Mouse (Mus musculus) testis, adult 2 months (tissue): ENCODE measurements around the gene Ddb1. TPM values are rescaled to one million over a fixed set of nuclear protein-coding genes. Genes with fewer than 3 reads are reported as not detected.

Source experiments
- H3K27ac ChIP-seq: fragments of 200-500 bp; 2 replicates; pipeline ENCODE4 v1.5.1; 2012; ENCODE audit warnings: low read depth, low read length; ENCODE audit not compliant: control insufficient read depth, insufficient read depth
- H3K27me3 ChIP-seq: fragments of 200-500 bp; 2 replicates; pipeline ENCODE4 v1.6.1; 2012; ENCODE audit warnings: mild to moderate bottlenecking, low read length, moderate library complexity; ENCODE audit not compliant: control insufficient read depth, insufficient read depth
- H3K36me3 ChIP-seq: fragments of 200-500 bp; 2 replicates; pipeline ENCODE4 v1.6.1; 2012; ENCODE audit warnings: mild to moderate bottlenecking, low read length; ENCODE audit not compliant: control insufficient read depth, insufficient read depth
- H3K4me1 ChIP-seq: fragments of 200-500 bp; 2 replicates; pipeline ENCODE4 v1.6.1; 2012; ENCODE audit warnings: low read length; ENCODE audit not compliant: control insufficient read depth, insufficient read depth
- H3K4me3 ChIP-seq: fragments of 200-500 bp; 2 replicates; pipeline ENCODE4 v1.5.1; 2012; ENCODE audit warnings: low read depth, mild to moderate bottlenecking, low read length, moderate library complexity, mixed read lengths; ENCODE audit not compliant: control insufficient read depth
- CTCF ChIP-seq: fragments of 200-500 bp; IDR thresholded peaks from 2 replicates; pipeline ENCODE4 v1.5.1; 2012; ENCODE audit warnings: low read depth, mild to moderate bottlenecking, inconsistent platforms, low read length, moderate library complexity; ENCODE audit not compliant: control insufficient read depth, insufficient read depth, insufficient replicate concordance
- POLR2A ChIP-seq: fragments of 200-500 bp; IDR thresholded peaks from 2 replicates; pipeline ENCODE4 v1.6.1; 2012; ENCODE audit warnings: low read depth, mild to moderate bottlenecking, inconsistent platforms, low read length, moderate library complexity; ENCODE audit not compliant: control insufficient read depth
- polyA plus RNA-seq: library from polyadenylated mRNA; depleted of rRNA; stranded (reverse); fragments of >200 nt; gene quantifications from 2 replicates; pipeline ENCODE4 v1.2.3, GENCODE M21; 2012

The Ddb1 gene
- polyA plus RNA-seq, 1 experiment = 95.5 TPM

DNA sequence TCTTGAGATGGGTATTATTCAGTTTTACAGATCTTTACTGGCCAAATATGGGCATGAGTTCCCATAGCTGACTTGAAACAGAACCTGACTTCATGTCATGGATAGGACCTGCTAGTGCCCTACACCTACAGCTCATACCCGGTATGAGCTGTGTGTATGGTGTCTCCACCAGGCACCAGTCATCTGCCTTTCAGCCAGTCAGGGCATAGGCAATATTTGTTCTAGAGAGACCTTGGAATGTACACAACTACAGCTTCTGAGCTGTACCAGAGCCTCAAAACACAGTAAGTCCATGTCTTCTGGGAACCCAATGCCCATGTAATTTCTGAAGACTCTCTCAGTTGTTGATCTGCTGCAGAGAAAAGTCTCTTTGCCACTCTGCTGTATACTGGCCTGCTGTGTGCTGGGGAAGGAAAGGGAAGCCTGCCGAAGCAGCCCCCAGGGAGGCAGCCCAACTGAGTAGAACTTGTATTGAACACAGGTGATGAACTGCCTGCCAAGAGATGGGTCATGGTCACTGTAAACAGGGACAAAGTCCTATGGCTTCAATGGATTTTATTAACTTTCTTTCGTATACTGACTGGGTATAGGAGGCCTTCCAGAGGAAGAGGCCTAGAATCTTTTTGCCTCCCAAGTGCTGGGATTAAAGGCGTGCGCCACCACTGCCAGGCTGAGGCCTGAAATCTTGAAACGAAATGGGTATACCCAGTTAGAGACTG, 13.3 kb upstream of the Ddb1 start:
- no peaks in the 10 kb centered on the region for H3K4me1 ChIP-seq
- no peaks in the 10 kb centered on the region for H3K27me3 ChIP-seq
- H3K4me3 ChIP-seq = no peak overlapping the region
- no peak for TF ChIP-seq POLR2A
- TF ChIP-seq CTCF = no peak
- H3K36me3 ChIP-seq = peaks cover 2% of the 10 kb centered on the region
- H3K27ac ChIP-seq = no peak overlapping the region

- TF ChIP-seq CTCF (no peak), POLR2A (no peak)
- H3K4me1 ChIP-seq = peaks cover under 1% of the 10 kb centered on the region; the same call in 1 of the 2 replicates
- H3K27me3 ChIP-seq = no peaks in the 10 kb centered on the region
- no peak overlapping the region for H3K27ac ChIP-seq
- no peak overlapping the region for H3K4me3 ChIP-seq
- H3K36me3 ChIP-seq = peaks cover 6% of the 10 kb centered on the region
These were observed 6.9 kb upstream of the Ddb1 start for GRCm38 (mm10) chr19:10598188-10598587.

DNA sequence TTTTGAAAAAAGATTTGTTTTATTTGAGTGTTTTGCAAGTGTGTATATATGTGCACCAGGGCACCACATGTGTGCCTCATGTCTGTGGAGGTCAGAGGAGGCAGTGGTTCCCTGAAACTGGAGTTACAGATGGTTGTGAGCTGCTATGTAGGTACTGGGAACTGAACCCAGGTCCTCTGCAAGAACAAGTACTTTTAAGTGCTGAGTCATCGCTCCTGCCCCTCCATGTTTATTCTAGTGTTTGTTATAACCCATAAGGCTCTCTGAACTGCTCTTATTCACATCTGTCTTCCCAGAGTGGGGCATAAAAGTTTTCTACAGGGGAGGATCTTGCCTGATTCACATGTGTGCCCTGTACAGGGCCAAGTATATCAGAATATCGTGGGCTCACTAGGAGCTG, 5.5 kb upstream of the Ddb1 start:
- H3K36me3 ChIP-seq = peaks cover 9% of the 10 kb centered on the region
- no peaks in the 10 kb centered on the region for H3K27me3 ChIP-seq
- TF ChIP-seq CTCF (no peak), POLR2A (no peak)
- H3K4me1 ChIP-seq = peaks cover 11% of the 10 kb centered on the region
- H3K4me3 ChIP-seq = no peak overlapping the region
- H3K27ac ChIP-seq = no peak overlapping the region

GRCm38 (mm10) chr19:10602247-10602769, 2.8 kb upstream of the Ddb1 start:
- TF ChIP-seq CTCF = no peak
- TF ChIP-seq POLR2A = peak; percentile 17; the same call in 1 of the 2 replicates
- Histone ChIP-seq H3K27ac (peak overlapping the region; percentile 55), H3K36me3 (peaks cover 8% of the 10 kb centered on the region), H3K27me3 (no peaks in the 10 kb centered on the region), H3K4me1 (peaks cover 16% of the 10 kb centered on the region), H3K4me3 (no peak overlapping the region)

- peaks cover 6% of the 10 kb centered on the region for H3K36me3 ChIP-seq
- H3K27ac ChIP-seq = peak overlapping the region; percentile 82
- TF ChIP-seq POLR2A = 0 out of 2 replicates have a peak, but pooled peaks have one; percentile 1
- peak; percentile 74; the same call in 1 of the 2 replicates for TF ChIP-seq CTCF
These were observed 2.3 kb upstream of the Ddb1 start for GRCm38 (mm10) chr19:10602787-10603186.

DNA sequence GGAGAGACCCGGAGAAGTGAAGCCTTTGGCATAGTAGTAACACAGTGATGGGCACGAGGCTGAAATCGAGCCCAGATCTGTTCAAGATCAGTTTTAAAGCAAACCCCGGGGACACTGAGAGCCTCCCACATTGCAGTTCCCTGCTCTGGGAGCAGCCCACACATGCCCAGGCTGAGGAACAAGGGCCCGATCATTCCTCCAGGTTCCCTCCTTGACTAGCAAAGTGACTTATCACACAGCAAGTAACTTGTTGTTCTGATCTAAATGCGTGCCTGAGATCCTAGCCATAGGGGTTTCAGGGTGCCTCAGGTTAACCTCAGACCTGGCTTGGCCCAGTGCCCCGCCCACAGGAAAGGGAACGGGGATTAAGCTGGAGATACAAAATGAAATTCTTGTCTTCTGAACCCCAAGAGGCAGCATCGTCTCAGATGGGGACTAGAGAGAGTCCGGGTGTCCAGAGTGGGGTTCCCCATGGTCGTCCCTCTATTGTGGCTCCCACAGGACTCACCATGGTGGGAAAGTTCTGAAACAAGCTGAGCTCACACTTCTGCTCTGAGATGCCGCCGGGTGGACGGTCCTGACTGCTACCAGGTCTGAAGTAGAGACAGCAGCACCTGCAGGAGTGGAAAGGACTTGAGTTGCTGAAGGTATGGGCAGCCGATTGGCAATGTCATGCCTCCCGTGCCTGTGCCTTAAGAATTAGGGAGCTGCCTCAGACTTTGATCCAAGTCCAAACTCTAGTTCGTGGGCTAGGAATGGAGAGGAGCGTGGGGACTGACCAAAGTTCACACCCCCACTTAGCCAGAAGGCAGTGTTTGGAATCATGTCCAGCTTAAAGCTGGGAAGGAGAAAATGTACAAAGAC, 1.2 kb upstream of the Ddb1 start:
- no peaks in the 10 kb centered on the region for H3K27me3 ChIP-seq
- H3K4me3 ChIP-seq = peak overlapping the region; percentile 100
- H3K36me3 ChIP-seq = peaks cover 6% of the 10 kb centered on the region
- peak overlapping the region; percentile 96 for H3K27ac ChIP-seq
- peak; percentile 27; the same call in 1 of the 2 replicates for TF ChIP-seq POLR2A
- no peak for TF ChIP-seq CTCF
- peaks cover 16% of the 10 kb centered on the region for H3K4me1 ChIP-seq

More at GRCm38 (mm10) chr19:10602787-10603186, 2.3 kb upstream of the Ddb1 start:
- Histone ChIP-seq H3K27me3 (no peaks in the 10 kb centered on the region), H3K4me3 (no peak overlapping the region; the same call in 1 of the 2 replicates), H3K4me1 (peaks cover 16% of the 10 kb centered on the region)

GRCm38 (mm10) chr19:10604534-10604933, 593 bp upstream of the Ddb1 start:
- Histone ChIP-seq H3K36me3 (peaks cover 7% of the 10 kb centered on the region), H3K27me3 (no peaks in the 10 kb centered on the region), H3K27ac (peak overlapping the region; percentile 96), H3K4me1 (peaks cover 16% of the 10 kb centered on the region), H3K4me3 (peak overlapping the region; percentile 100)
- TF ChIP-seq POLR2A (no peak; the same call in 1 of the 2 replicates), CTCF (no peak)
